Mouse (Mus musculus): ENCODE data around the gene Gjb5. TPM values are rescaled to one million over a fixed set of nuclear protein-coding genes. Genes with fewer than 3 reads are reported as not detected.

Gjb5 gene
- total RNA-seq, 2 experiments from 2014 or later = not detected

DNA sequence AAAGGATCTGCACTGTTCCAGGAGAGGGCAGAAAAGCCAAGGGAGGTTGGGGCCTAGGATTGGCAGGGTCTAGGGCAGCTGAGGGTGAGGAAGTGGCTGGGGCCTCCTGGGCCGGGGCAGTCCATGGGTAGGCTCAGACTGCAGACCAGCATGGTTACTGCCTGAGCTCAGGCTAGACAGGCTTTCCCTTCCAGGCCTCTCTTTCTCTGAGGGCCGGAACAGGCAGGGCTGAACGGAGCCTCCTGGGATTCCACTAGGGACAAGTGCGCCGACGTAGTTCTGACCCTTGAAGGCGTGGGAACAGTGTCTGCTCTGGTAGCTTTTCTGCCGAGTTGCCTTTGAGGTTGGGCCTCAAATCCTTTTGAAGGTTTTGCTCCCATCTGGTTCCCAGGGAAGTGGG is 42.2 kb downstream of the Gjb5 start:
- no peak for ATAC-seq (replicated peaks; ENCODE audit: low FRiP score, low TSS enrichment, poor library complexity, severe bottlenecking)

DNA sequence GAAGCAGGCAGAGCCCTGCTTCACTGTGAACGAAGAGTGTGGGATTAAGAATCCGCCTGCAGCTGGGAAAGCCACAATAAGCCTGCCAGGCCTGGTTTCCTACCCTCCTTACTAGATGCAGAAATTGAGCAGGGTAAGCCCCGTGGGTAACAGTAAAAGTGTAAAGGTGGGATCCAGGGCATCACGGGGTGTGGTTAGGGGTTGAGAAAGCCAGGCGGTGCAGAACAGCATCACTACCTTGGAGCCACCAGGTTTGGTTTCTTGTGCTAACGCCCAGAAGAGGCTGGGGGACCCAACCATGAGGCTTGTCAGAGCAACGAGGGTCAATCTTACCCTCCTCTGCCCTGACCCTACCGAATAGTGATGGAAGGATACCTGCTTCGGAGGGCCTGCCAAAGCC is 43.4 kb downstream of the Gjb5 start:
- ATAC-seq (replicated peaks; ENCODE audit: low FRiP score, low TSS enrichment, poor library complexity, severe bottlenecking) = no peak

DNA sequence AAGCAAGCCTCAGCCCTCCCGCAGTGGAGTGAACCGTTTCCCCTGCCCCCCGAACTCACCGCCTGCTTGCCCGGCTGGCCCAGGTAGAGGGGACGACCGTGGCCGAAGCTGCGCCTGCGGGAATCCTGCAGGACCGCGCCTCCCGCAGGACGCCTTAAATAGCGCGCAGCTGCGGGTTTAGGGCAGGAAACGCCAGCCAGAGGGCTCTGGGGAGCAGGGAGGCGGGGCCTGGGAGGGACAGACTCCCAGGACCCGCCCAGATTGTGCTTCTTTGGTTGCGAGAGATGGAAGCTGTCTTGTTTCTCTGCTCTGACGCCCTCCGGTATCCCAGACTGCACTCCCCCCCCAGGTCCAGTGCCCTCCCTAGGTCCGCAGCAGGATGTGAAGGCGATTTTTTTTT is 44.1 kb downstream of the Gjb5 start, which contains the start of gene Gja4:
Gene Gja4, minus strand, starts transcription at position 179 of the 400 bp plus-strand sequence.
- ATAC-seq (replicated peaks; ENCODE audit: low FRiP score, low TSS enrichment, poor library complexity, severe bottlenecking) = peak; percentile 84

DNA sequence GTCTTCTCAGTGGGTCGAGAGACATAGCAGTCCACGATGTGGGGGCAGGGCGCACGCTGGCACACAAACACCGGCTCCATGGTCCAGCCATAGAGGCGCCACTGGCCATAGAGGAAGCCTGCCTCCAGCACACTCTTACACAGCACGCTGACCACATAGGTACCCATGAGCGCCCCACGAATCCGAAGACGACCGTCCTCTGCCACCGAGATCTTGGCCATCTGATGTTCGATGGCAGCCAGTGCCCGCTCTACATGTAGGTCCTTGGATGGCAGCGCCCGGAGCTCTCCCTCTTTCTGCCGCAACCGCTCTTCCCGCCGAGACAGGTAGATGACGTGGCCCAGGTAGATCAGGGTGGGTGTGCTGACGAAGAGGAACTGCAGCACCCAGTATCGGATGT is 45.6 kb downstream of the Gjb5 start:
- no peak for ATAC-seq (replicated peaks; ENCODE audit: low FRiP score, low TSS enrichment, poor library complexity, severe bottlenecking)

DNA sequence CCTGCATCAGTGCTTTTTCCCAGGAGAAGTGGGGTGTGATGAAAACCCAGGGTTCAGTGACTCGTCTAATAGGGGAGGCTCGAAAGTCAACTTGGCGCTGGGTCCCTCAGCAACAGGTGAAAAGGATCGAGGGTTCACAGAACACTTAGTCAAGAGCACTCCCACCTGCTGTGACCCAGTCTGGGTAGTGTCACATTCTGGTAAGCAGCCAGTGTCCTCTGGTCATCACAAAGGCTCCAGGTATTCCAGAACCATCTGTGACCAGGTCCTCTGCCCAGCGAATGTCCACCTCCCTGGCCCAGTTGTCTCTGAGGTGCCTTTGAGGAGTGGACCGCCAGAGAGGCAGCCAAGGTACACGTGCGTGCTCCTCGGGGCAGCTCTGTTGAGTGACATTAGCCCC is 46.4 kb downstream of the Gjb5 start:
- ATAC-seq (replicated peaks; ENCODE audit: low FRiP score, low TSS enrichment, poor library complexity, severe bottlenecking) = no peak

DNA sequence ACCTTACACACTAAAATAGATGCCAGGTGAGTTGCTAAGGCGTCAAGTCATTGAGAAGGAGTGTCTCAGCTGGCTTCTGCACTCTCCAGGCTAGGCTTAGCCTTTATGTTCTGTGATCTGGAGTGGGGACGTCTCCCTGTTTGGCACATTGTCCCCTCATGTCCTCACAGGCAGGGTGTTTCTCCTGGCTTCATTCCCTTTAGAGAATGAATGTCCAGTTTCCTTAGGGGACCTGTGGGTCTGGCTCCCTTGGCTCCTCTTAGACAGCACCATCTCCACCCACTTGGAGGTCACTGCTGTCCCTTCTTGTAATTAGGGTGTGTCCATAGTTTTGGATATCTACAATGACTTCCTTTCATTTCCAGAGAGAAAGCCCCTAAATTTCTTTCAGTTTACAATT is 51.1 kb downstream of the Gjb5 start:
- no peak for ATAC-seq (replicated peaks; ENCODE audit: low FRiP score, low TSS enrichment, poor library complexity, severe bottlenecking)

Other genes with a start within 250 kb of the Gjb5 start
- gene Tmem35b, start 234.5 kb downstream of the Gjb5 start, total RNA-seq (2014; fragmentation: Nextera tagmentation) = 5.3 and 8.9 TPM in 2 replicates
- gene Tmem35b, start 234.5 kb downstream of the Gjb5 start, total RNA-seq (2017) = 6.2 and 7.9 TPM in 2 replicates
- not detected in 2 replicates for gene Dlgap3, start 189.0 kb downstream of the Gjb5 start, total RNA-seq (2014; fragmentation: Nextera tagmentation)
- gene Dlgap3, start 189.0 kb downstream of the Gjb5 start, total RNA-seq (2017) = not detected in 2 replicates
- gene Smim12, start 114.4 kb downstream of the Gjb5 start, total RNA-seq (2014; fragmentation: Nextera tagmentation) = 22.7 and 25.5 TPM in 2 replicates
- gene Smim12, start 114.4 kb downstream of the Gjb5 start, total RNA-seq (2017) = 28.9 and 29.2 TPM in 2 replicates
- gene Gja4, start 44.1 kb downstream of the Gjb5 start, total RNA-seq (2014; fragmentation: Nextera tagmentation) = not detected in 2 replicates
- not detected in 2 replicates for gene Gja4, start 44.1 kb downstream of the Gjb5 start, total RNA-seq (2017)
- gene Gjb3, start 27.3 kb downstream of the Gjb5 start, total RNA-seq (2014; fragmentation: Nextera tagmentation) = not detected in 2 replicates
- gene Gjb3, start 27.3 kb downstream of the Gjb5 start, total RNA-seq (2017) = not detected in 2 replicates
- not detected in 2 replicates for gene Gjb4, start 4.1 kb downstream of the Gjb5 start, total RNA-seq (2014; fragmentation: Nextera tagmentation)
- not detected in 2 replicates for gene Gjb4, start 4.1 kb downstream of the Gjb5 start, total RNA-seq (2017)